Mouse (Mus musculus) lung, adult 2 months (tissue): Measurements from ENCODE around the gene Yjefn3.

ENCODE experiments used
- CTCF ChIP-seq: fragments of 200-500 bp; IDR thresholded peaks from 2 replicates; pipeline ENCODE4 v1.5.1; 2011; ENCODE audit warnings: mild to moderate bottlenecking, low read length, control low read depth; ENCODE audit not compliant: insufficient read depth
- POLR2A ChIP-seq: fragments of 200-500 bp; IDR thresholded peaks from 2 replicates; pipeline ENCODE4 v1.6.1; 2011; ENCODE audit warnings: low read depth, mild to moderate bottlenecking, control low read depth, low read length, borderline replicate concordance; ENCODE audit errors: extremely low read depth

DNA sequence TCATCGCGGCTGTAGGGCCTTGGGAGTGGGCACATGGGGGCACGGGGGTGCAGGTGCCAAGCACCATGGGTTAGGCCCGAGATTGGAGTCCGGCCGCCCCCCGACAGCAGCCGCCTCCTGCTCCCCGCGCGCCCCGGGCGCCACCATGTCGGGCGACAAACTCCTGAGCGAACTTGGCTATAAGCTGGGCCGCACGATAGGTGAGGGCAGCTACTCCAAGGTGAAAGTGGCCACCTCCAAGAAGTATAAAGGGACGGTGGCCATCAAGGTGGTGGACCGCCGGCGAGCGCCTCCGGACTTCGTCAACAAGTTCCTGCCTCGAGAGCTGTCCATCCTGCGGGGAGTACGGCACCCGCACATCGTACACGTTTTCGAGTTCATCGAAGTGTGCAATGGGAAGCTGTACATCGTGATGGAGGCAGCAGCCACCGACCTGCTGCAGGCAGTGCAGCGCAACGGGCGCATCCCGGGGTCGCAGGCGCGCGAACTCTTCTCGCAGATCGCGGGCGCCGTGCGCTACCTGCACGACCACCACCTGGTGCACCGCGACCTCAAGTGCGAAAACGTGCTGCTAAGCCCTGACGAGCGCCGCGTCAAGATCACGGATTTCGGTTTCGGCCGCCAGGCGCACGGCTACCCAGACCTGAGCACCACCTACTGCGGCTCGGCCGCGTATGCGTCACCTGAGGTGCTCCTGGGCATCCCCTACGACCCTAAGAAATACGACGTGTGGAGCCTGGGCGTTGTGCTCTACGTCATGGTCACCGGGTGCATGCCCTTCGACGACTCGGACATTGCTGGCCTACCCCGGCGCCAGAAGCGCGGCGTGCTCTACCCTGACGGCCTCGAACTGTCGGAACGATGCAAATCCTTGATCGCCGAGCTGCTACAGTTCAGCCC is at the start of gene Yjefn3, which contains the start of the genes Tssk6 and Ndufa13:
- TF ChIP-seq CTCF: no peak
- peak; percentile 25; the same call in 1 of the 2 replicates for TF ChIP-seq POLR2A
